Mouse (Mus musculus): ENCODE data around the gene Mfsd13b.
"Not testable (repeated sequence)": the region's sequence is repeated elsewhere in the genome, so short reads cannot be mapped to it uniquely, and the experiment has no call there.

DNA sequence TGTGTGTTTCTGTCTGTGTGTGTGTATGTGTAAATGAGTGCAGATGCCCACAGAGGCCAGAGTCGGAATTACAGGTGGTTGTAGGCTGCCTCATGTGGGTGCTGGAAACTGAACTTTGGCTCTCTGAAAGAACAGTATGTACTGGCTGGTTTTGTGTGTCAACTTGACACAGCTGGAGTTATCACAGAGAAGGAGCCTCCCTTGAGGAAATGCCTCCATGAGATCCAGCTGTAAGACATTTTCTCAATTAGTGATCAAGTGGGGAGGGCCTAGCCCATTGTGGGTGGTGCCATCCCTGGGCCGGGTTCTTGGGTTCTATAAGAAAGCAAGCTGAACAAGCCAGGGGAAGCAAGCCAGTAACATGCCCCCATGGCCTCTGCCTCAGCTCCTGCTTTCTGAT is 9.8 kb upstream of the Mfsd13b start:
- TF ChIP-seq MAFK (IDR thresholded peaks at IDR 0.05; ENCODE audit: insufficient replicate concordance, low read length); CTCF (conservative IDR thresholded peaks at IDR 0.05 in 1 of 2, IDR thresholded peaks at IDR 0.05 in 1 of 2; ENCODE audit: low read depth in 2 of 2, low read length in 2 of 2); RCOR1 (conservative IDR thresholded peaks at IDR 0.05; ENCODE audit: low read depth, low read length); ZMIZ1 (IDR thresholded peaks at IDR 0.05; ENCODE audit: low read depth, low read length); HCFC1 (IDR thresholded peaks at IDR 0.05; ENCODE audit: low read depth, low read length); GABPA (IDR thresholded peaks at IDR 0.05; ENCODE audit: insufficient replicate concordance, low read depth, low read length); POLR2A (IDR thresholded peaks at IDR 0.05; ENCODE audit: low read depth, low read length); USF1 (IDR thresholded peaks at IDR 0.05; ENCODE audit: low read depth, low read length); EP300 (IDR thresholded peaks at IDR 0.05; ENCODE audit: low read length); NRF1 (IDR thresholded peaks at IDR 0.05; ENCODE audit: low read depth, low read length); E2F4 (IDR thresholded peaks at IDR 0.05; ENCODE audit: insufficient replicate concordance, low read depth, low read length); SMC3 (IDR thresholded peaks at IDR 0.05; ENCODE audit: low read depth, low read length); ZKSCAN1 (IDR thresholded peaks at IDR 0.05; ENCODE audit: borderline replicate concordance, low read depth, low read length): not testable (repeated sequence)

Data from CH12.LX (cell line).